Mouse (Mus musculus) c-Kit-positive CD71-positive TER-119-positive erythroid progenitor cells, embryonic 14.5 days (primary cell): ENCODE data around the gene Rbpj.
"Not testable (repeated sequence)": the region's sequence is repeated elsewhere in the genome, so short reads cannot be mapped to it uniquely, and the experiment has no call there.

Experiments
- DNase-seq: peaks from one replicate; pipeline ENCODE4 v3.0.0-alpha.2; 2013; ENCODE audit warnings: low spot score

Rbpj gene

DNA sequence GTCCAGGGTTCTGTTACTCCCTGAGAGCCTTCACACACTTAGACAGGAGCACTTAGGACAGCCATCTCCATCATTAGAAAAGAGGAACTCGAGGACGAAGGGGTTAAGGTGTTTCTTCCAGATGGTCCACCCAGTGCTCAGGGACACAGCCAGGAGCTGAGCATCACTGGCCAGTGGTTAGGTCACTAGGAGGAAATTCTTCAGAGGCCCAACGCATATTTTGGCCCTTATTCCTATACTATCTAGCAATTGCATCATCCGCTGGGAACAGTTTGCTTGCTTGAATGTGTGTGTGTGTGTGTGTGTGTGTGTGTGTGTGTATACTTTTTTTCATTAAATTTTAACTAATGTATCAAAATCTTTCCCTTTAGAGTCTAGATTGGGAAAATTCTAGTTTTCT lies 45.5 kb downstream of the Rbpj start:
- DNase-seq, result no peak

DNA sequence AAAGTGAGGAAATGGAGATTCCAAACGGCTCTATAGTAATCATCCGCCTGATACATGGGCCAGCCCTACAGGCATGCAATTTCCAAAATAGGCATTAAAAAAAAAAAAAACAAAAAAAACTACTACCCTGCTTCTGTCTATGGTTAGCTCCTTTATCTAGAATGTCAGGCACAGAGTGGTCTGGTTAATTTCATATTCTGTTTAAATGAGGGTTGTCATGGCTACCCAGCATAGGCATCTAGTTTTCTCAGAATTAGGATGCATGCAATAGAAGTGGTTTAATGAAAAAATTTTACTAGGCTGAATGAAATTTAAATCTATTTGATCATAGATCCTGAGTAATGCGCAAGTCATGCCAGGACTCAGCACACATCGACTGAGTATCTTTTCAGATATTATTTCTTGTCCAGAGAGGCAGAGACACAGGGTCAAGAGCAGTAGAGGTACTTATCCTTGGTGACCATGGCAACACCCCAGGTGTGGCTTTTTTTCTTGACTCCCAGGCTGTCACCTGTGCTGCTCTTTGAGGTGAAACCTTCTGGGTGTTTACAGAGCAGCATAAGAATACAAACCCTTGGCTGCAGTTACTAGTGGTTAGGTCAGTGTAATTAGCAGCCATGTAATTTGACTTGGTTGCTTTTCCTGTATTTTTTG lies 49.1 kb downstream of the Rbpj start:
- DNase-seq, result no peak

GRCm38 (mm10) chr5:53516482-53516881 lies 50.5 kb downstream of the Rbpj start:
- DNase-seq, result no peak

DNA sequence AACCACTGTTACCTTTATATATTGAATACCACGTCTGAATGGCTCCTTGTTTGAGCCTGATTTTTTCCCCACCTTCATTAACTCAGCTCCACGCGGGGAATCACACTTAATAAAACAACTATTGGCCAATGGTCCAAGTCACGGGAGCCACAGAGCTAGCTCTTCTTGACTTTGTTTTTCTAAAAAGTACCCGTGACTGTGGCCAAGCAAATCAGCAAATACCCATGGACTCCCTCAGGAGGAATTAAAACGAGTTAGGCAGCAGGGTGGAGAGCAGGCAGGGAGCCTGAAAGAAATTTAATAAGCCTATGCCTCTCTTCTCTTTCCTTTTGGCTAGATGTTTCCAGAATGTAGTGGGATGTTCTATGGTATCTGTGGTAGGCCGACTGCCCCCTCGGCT lies 51.9 kb downstream of the Rbpj start:
- no peak for DNase-seq

GRCm38 (mm10) chr5:53519131-53519530 lies 53.2 kb downstream of the Rbpj start:
- no peak for DNase-seq

DNA sequence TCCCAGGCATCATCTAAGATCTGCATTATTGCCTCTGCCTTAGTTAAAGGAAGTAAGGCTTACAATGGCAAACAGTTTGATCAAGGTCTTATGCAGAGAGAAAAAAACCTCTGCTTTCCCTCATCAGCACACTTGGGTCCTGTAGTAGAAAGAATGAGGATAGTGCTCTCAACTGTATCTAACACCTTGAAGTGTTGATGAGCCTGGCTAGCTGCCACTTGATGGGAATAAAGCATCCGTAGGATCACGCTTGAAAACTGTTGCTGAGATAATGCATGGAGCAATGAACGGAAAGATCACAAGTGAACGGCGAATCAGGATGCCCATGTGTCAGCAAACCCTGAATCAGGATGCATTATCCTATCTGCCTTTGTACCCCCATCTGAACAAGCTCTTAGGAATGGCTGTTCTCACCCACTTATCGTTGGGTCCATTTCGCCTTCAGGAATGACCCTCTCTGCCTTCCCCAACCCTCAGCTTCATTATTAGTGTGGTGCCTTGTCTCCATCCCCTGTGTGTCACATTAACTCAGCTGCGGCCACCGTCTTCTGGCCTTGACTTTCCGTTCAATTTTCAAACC lies 54.1 kb downstream of the Rbpj start:
- no peak for DNase-seq

DNA sequence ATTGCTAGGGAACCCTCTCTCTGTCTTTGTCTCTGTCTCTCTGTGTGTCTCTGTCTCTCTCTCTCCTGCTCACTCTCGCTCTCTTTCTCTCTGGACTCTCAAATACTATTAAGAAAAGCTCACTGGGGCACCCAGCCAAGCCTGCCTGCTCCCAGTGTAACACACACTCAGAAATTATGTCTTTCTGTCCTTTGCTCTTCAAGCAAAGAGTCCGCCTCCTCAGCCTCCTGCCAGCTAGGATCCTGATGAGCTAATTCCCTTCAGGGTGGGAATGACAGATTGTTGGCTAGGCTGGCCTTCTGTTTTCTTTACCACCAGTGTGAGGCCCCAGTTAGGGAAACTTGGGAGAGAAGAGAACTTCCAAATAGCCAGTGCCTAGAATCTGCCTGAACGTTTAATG lies 57.1 kb downstream of the Rbpj start:
- DNase-seq, result no peak

- no peak for DNase-seq
Measured at GRCm38 (mm10) chr5:53524162-53524561, 58.2 kb downstream of the Rbpj start.

DNA sequence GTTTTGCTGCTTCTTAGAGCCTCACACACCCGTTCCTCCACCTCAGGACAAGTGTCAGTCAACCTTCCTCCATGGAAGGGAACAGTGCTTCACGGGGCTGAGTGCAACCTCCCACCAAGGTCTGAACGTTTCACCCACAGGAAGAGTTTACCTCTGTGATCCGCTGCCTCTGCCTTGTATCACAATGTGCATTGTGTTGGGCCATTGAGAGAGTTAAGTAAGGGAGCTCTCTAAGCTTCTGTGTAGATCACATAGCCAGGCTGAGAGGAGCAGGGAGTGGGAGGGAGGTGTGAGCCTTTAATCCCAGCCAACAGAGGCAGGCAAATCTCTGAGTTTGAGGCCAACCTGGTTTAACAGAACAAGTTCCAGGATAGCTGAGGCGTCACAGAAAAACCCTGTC lies 58.9 kb downstream of the Rbpj start:
- no peak for DNase-seq

DNA sequence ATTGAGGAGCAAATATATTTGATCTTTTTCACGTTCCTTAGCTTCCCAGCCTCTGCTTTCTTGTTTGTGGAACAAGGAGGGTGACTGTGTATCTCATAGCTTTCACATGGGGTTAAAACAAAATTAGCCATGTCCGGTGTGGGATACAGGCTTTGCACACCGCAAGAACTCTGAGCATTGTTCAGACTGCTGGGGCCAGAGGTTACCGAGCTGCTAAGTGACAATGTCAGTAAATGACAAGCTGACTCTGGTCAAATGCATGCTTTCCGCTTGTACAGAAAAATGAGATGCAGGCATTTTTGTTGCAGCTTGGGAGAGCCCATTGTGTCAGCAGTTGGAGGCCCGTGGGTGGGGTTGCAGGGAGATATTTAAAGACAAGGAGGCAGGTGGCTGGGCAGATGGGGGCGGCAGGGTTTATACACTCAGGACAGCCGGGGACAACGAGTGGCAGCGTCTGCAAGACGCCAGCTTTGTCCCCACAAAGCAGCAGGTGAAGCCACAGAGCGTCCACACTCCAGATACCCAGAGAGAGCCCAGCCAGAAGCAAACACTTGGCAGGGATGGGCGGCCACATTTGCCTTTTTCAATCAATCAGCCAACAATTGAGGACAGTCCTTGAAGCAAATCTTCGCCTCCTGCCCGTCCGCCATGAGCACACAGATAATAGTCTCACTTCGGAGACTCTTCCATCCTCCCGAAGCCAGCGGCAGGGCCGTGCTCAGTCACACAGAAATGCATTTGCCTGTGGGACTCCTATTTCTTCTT lies 59.5 kb downstream of the Rbpj start:
- DNase-seq, result no peak

DNA sequence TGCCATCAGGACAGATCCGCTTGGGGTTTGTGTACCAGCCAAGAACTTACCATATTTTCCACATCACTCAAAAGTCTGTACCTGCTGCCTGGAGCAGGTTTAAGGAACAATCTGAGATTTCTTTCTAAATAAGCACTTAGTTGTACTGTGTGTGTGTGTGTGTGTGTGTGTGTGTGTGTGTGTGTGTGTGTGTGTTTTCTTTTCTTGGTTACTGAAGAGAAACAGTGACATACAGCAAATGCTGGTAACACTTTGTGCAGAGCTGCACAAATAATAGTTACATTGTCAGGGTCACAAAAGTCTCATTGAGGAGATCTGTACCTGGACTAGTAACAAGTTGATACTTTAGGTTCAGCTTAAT lies 60.1 kb downstream of the Rbpj start:
- DNase-seq, result no peak

DNA sequence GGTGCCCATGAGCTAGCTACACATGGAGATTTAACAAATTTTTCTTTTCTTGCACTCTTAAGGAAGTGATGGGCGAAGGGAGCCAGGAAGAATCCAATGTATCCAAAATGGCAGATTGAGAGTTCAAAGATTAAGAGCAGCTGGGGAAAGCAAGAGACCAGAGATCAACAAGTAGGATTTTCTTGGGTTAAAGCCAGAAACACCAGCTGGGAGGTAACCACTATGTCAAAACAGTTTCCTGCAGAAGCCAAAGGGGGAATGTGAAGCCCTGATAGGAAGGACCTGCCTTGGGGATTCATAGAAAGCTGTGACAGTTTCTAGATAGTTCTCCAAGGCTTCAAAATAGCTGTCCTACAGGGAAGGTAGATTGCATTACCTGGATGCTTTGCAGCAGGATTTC lies 63.9 kb downstream of the Rbpj start:
- DNase-seq, result no peak

GRCm38 (mm10) chr5:53535096-53535495 lies 69.1 kb downstream of the Rbpj start:
- DNase-seq, result no peak

DNA sequence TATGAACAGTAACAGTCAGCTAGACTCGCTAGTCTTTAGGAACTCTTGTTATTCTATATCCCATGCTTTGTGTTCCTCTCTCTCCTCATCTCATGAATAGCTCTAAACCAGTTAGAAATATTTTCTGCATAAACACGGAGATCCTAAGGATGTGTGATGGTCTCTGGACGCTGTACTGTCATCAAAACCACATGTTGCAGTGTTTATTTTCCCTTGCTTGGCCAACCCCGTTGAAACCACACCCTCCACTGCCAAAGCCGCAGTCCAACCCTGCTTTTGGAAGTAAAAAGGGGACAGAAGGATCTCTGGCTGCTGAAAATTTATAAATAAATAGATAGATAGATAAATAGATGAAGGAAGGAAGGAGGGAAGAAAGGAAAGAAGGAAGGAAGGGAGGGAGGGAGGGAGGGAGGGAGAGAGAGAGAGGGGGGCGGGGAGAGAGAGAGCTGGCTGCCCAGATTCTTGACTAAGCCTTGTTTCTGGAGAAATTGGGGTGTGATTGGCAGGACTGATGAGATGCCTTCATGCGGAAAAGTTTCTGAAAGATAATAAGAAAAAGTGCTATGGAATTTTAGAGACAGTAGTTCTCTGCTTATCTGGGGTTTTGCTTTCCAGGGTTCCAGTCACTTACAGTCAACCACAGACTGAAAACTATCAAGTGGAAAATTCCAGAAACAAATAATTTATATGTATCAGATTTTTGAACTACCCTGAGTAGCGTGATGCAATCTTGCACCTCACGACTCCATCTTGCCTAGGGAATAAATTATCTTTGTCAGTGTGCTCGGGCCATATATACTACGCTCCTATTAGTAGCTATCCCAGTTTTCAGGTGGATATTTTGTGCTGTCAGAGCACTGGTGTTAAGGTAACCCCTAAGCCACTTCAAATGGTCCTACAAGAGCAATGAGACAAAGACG lies 70.9 kb downstream of the Rbpj start:
- no peak for DNase-seq

GRCm38 (mm10) chr5:53539860-53540633 lies 74.1 kb downstream of the Rbpj start:
- no peak for DNase-seq

DNA sequence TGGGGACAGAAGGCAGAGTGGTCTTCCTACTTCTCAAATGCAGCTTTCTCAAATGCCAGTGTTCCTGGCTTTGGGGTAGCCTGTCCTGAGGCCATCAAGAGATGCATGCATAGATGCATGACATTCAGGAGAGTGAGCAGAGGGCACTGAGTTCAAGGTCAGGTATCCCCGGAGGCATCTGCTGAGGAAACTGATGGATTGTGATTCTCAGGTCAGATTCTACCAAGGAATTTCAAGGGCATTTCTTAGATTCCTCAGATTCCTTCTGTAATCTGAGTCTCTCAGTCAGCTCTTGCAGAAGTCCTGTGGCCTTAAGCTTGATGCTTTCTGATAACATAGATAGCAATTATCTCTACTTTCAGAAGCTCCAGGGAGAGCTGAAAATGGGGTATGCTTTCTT lies 76.1 kb downstream of the Rbpj start:
- no peak for DNase-seq

DNA sequence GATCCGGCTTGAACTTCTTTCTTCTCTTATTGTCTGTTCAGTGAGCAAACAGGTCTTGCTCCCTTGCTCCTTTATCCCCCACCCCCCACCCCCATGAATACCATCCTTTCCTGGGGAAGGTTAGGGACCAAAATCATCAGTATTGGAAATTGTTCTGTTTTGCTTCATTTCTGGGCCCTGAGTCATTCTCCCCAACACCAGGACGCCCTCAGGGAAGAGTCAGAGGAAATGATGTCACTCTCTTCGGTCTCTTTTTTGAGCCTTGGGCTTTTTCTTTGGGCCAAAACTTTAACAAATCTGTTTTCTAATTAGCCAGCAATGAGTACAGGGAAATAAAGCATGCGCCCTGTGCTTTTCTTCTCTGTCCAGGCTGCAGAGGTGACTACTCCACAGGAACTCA lies 77.4 kb downstream of the Rbpj start:
- no peak for DNase-seq

GRCm38 (mm10) chr5:53543945-53544344 lies 78.0 kb downstream of the Rbpj start:
- no peak for DNase-seq

DNA sequence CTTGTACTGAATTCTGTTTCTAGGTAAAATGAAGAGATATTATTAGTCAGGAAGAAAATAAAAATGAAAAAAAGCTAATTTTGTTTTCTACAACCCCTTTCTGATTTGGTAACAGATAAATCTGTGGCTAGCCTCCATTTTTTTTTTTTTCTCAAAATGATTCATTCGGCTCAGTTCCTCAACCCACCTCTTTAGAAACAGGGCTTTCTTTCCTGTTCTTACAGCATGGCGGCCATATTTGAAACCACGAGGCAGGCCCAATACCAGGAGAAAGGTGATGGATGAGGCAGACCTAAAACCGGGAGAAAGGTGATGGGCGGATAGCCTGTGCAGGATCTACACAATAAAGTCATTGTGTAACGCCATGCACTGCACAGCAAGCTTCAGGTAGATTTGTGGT lies 80.5 kb downstream of the Rbpj start:
- DNase-seq, result no peak

- DNase-seq, result no peak
Measured at GRCm38 (mm10) chr5:53546979-53547472, 81.1 kb downstream of the Rbpj start.

DNA sequence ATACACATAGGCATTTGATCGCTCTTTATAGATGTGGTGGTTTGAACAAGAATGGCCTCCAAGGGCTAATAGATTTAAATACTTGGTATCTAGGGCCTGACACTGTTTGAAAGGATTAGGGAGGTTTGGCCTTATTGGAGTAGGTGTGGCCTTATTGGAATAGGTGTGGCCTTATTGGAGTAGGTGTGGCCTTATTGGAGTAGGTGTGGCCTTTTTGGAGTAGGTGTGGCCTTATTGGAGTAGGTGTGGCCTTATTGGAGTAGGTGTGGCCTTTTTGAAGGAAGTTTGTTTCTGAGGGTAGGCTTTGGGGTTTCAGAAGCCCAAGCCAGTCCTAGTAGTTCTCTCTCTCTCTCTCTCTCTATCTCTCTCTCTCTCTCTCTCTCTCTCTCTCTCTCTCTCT lies 84.4 kb downstream of the Rbpj start:
- not testable (repeated sequence) for DNase-seq

DNA sequence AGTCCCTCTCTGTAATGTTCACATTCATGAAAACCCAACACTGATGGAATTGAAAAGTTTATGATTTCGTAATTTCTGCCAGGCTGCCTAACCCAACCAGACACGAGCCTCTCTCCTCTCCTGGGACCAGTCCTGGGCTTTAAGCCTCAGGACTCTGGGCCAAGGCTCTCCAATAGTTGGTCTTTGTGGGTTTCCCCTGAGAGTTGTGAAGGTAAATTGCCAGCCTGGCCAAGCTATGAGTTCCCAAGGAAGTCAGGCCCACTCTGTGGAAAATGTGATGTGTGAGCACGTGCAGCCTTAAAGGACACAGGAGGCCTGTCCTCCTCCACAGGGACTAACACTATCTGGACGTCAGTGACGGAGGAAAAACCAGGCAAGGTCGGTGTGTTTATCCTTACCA lies 85.4 kb downstream of the Rbpj start:
- no peak for DNase-seq
